Mouse (Mus musculus) stomach, embryonic 16.5 days (tissue): ENCODE measurements at regions not wholly inside any gene's neighbourhood (a gene's known extent, or its start where the extent isn't known, plus 50 kb on each side); places are given as distances from the start of the nearest gene placed in this dataset.

Experiments used
- ATAC-seq: fragments of 200-750 bp; cut with Nextera tagmentation; 2 replicates; pipeline ENCODE4 v1.8.0; 2017; ENCODE audit warnings: moderate number of reproducible peaks, moderate TSS enrichment; ENCODE audit not compliant: insufficient read depth, low FRiP score
- H3K27ac ChIP-seq: fragments of 300-500 bp; sonication (generic); 2 replicates; pipeline ENCODE4 v1.5.1; 2014; ENCODE audit warnings: low read length
- H3K27me3 ChIP-seq: fragments of 300-500 bp; sonication (generic); 2 replicates; pipeline ENCODE4 v1.6.1; 2014; ENCODE audit warnings: low read length, control low read depth, mixed read lengths; ENCODE audit not compliant: control insufficient read depth, insufficient read depth
- H3K36me3 ChIP-seq: fragments of 300-500 bp; sonication (generic); 2 replicates; pipeline ENCODE4 v1.6.1; 2014; ENCODE audit warnings: low read length; ENCODE audit not compliant: control insufficient read depth, insufficient read depth
- H3K4me1 ChIP-seq: fragments of 300-500 bp; sonication (generic); 2 replicates; pipeline ENCODE4 v1.6.1; 2014; ENCODE audit warnings: low read length, control low read depth, mixed read lengths; ENCODE audit not compliant: control insufficient read depth, insufficient read depth
- H3K4me2 ChIP-seq: fragments of 300-500 bp; sonication (generic); 2 replicates; pipeline ENCODE4 v1.6.1; 2014; ENCODE audit warnings: low read depth, low read length, mixed read lengths
- H3K4me3 ChIP-seq: fragments of 300-500 bp; sonication (generic); replicated peaks from 2 replicates; pipeline ENCODE4 v1.5.1; 2014; ENCODE audit warnings: mild to moderate bottlenecking, low read length
- H3K9ac ChIP-seq: fragments of 300-500 bp; sonication (generic); 2 replicates; pipeline ENCODE4 v1.6.1; 2014; ENCODE audit warnings: low read length
- H3K9me3 ChIP-seq: fragments of 300-500 bp; sonication (generic); replicated peaks from 2 replicates; pipeline ENCODE4 v1.6.1; 2016; ENCODE audit warnings: low read length, control low read depth; ENCODE audit not compliant: control insufficient read depth
- WGBS: fragments of 180-500 bp; shearing (Covaris S2); extraction: QIAGEN DNeasy Blood & Tissue Kit; methylation state at CpG from one replicate; pipeline ENCODE4 v1.1.7; 2014; 5-methylcytosine and 5-hydroxymethylcytosine counted together

GRCm38 (mm10) chr17:51407046-51407445 is 227.9 kb upstream of the Tbc1d5 start:
- Histone ChIP-seq H3K27me3 (no peaks in the 10 kb centered on the region), H3K27ac (no peak overlapping the region), H3K4me1 (no peaks in the 10 kb centered on the region), H3K4me3 (no peak overlapping the region), H3K9me3 (no peaks in the 10 kb centered on the region), H3K4me2 (no peak overlapping the region), H3K36me3 (no peaks in the 10 kb centered on the region), H3K9ac (no peak overlapping the region)
- 75% methylated on average over 4 of the region's 4 CpGs for WGBS
- no peak for ATAC-seq

DNA sequence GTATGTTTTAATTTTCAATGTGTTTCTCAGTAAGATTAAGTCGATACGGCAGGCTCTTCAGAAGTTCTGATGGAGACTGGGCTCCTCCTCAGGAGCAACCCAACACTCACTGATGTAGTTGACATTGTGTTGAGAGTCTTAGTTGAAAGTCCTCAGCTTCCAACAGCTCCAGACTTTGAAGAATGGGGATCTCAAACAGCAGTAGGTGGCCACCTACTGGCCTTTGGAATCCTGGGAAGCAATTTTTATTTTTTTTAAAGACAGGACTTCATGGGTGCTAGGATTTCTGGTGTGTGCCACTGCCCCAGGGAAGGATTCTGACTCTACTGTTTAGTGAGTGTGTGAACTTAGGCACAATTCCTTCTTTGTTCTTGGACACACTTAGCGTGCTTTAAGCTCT is 225.9 kb upstream of the Tbc1d5 start:
- WGBS: 82% methylated on average over 3 of the region's 3 CpGs
- H3K4me1 ChIP-seq: no peaks in the 10 kb centered on the region

DNA sequence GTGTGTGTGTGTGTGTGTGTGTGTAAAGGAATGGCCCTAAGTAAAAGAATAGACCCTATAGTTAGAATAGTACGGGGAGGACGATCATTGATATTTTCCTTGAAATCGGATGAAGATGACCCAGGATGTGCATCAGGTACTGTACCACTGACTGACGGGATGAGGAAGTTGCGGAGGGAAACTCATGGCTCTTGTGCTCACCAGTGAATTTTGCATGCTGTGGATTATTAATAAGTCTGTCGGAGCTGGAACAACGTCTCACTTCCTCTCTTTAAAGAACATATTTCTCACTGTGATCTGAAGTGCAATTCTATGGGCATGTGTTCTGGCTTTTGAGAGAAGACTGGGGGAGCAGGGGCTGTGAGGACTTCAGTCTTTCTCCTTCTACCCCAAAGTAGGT is 218.8 kb upstream of the Tbc1d5 start:
- no peaks in the 10 kb centered on the region for H3K4me1 ChIP-seq
- no peaks in the 10 kb centered on the region for H3K36me3 ChIP-seq
- no peak overlapping the region for H3K4me2 ChIP-seq
- ATAC-seq: no peak
- no peak overlapping the region for H3K4me3 ChIP-seq
- no peak overlapping the region for H3K9ac ChIP-seq
- no peaks in the 10 kb centered on the region for H3K27me3 ChIP-seq
- no peaks in the 10 kb centered on the region for H3K9me3 ChIP-seq
- 68% methylated on average over 7 of the region's 7 CpGs for WGBS
- no peak overlapping the region for H3K27ac ChIP-seq

More for the DNA sequence above, 225.9 kb upstream of the Tbc1d5 start:
- Histone ChIP-seq H3K27ac (no peak overlapping the region), H3K4me2 (no peak overlapping the region), H3K27me3 (no peaks in the 10 kb centered on the region), H3K4me3 (no peak overlapping the region), H3K9me3 (no peaks in the 10 kb centered on the region), H3K36me3 (no peaks in the 10 kb centered on the region), H3K9ac (no peak overlapping the region)
- ATAC-seq: no peak

- WGBS: 80% methylated on average over 11 of the region's 11 CpGs
- Histone ChIP-seq H3K4me1 (no peaks in the 10 kb centered on the region), H3K27me3 (no peaks in the 10 kb centered on the region), H3K4me3 (no peak overlapping the region), H3K27ac (no peak overlapping the region), H3K4me2 (no peak overlapping the region), H3K36me3 (no peaks in the 10 kb centered on the region), H3K9ac (no peak overlapping the region), H3K9me3 (no peaks in the 10 kb centered on the region)
- no peak for ATAC-seq
Measured at GRCm38 (mm10) chr17:51393771-51394221, 214.6 kb upstream of the Tbc1d5 start.

DNA sequence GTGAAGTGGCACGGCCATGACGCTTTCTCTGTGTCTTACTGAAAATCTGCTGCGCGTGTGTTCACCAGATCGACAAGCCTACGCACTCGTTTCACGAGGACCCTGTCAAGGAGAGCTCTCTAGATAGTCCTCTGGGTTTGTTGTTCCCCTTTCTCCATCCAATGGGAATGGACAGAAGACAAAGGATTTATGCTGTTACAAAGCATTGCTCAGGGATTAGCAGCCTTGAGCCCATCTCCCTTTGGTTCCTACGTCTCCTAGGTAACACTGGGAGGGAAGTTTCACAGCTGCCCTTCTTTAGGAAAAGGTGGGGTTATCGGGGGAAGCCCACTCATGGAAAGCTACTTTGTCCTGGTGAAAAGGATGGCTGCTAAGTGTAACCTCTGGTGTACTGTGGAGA is 212.7 kb upstream of the Tbc1d5 start:
- H3K4me3 ChIP-seq: no peak overlapping the region
- ATAC-seq: no peak
- no peak overlapping the region for H3K4me2 ChIP-seq
- no peak overlapping the region for H3K9ac ChIP-seq
- H3K27me3 ChIP-seq: no peaks in the 10 kb centered on the region
- no peak overlapping the region for H3K27ac ChIP-seq
- H3K4me1 ChIP-seq: no peaks in the 10 kb centered on the region
- 90% methylated on average over 10 of the region's 10 CpGs for WGBS
- no peaks in the 10 kb centered on the region for H3K9me3 ChIP-seq
- H3K36me3 ChIP-seq: no peaks in the 10 kb centered on the region

- no peaks in the 10 kb centered on the region for H3K4me1 ChIP-seq
- ATAC-seq: no peak
- no peak overlapping the region for H3K27ac ChIP-seq
- H3K9ac ChIP-seq: no peak overlapping the region
- H3K9me3 ChIP-seq: no peaks in the 10 kb centered on the region
- H3K4me2 ChIP-seq: no peak overlapping the region
- 74% methylated on average over 6 of the region's 6 CpGs for WGBS
- no peaks in the 10 kb centered on the region for H3K27me3 ChIP-seq
- no peak overlapping the region for H3K4me3 ChIP-seq
- H3K36me3 ChIP-seq: no peaks in the 10 kb centered on the region
Measured at GRCm38 (mm10) chr17:51382552-51382951, 203.4 kb upstream of the Tbc1d5 start.

- no peak overlapping the region for H3K27ac ChIP-seq
- H3K9ac ChIP-seq: no peak overlapping the region
- H3K4me2 ChIP-seq: no peak overlapping the region
- H3K27me3 ChIP-seq: no peaks in the 10 kb centered on the region
- H3K36me3 ChIP-seq: no peaks in the 10 kb centered on the region
- 59% methylated on average over 7 of the region's 7 CpGs for WGBS
- no peaks in the 10 kb centered on the region for H3K4me1 ChIP-seq
- H3K4me3 ChIP-seq: no peak overlapping the region
- H3K9me3 ChIP-seq: no peaks in the 10 kb centered on the region
- ATAC-seq: no peak
Measured at GRCm38 (mm10) chr17:51371937-51372479, 192.9 kb upstream of the Tbc1d5 start.

DNA sequence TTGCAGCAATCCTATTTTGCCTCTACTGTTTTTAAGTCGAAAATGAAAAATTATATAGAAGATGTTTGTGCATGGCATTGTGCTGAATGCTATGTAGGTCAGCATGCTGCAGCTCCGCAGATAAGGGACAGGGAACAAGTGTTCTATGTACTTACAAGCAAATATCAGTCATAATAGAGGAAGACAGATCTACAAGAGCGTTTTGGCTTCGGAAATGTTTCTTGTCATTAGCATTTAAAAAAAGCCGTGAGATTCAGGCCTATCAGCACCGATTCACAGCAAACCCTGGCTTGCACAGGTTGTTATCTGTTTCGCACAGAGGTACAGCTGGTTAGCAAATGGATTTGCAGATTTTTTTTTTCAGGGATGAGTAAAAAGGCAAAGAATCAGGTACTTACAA is 191.8 kb upstream of the Tbc1d5 start:
- WGBS: 77% methylated on average over 7 of the region's 7 CpGs
- H3K4me2 ChIP-seq: no peak overlapping the region
- no peak for ATAC-seq

GRCm38 (mm10) chr17:51370085-51370484 is 190.9 kb upstream of the Tbc1d5 start:
- Histone ChIP-seq H3K4me2 (no peak overlapping the region), H3K27ac (no peak overlapping the region), H3K36me3 (no peaks in the 10 kb centered on the region), H3K4me1 (no peaks in the 10 kb centered on the region), H3K4me3 (no peak overlapping the region), H3K9ac (no peak overlapping the region), H3K9me3 (no peaks in the 10 kb centered on the region), H3K27me3 (no peaks in the 10 kb centered on the region)
- no peak for ATAC-seq
- 74% methylated on average over 9 of the region's 9 CpGs for WGBS

More for the DNA sequence above, 191.8 kb upstream of the Tbc1d5 start:
- H3K9me3 ChIP-seq: no peaks in the 10 kb centered on the region
- no peaks in the 10 kb centered on the region for H3K36me3 ChIP-seq
- H3K27me3 ChIP-seq: no peaks in the 10 kb centered on the region
- no peak overlapping the region for H3K27ac ChIP-seq
- H3K4me1 ChIP-seq: no peaks in the 10 kb centered on the region
- H3K9ac ChIP-seq: no peak overlapping the region
- no peak overlapping the region for H3K4me3 ChIP-seq

DNA sequence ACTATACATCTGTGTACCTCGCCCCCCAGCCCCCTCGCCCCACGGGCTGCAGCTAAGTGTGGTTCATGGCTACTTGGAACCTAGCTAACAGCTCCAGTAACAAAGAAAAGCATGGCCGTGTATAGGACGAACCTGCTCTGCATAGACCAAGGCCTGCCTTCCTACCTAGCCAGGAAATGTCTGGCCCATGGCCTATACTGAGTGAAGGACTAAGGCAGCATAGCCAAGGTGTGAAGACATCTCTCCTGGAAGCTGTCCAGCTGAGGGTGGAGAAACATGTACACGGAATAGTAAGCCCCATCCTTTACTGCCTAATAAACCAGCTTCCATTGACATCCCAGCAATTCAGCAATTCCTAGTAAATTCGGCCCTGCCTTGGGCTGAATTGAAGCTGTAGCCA is 183.6 kb upstream of the Tbc1d5 start:
- Histone ChIP-seq H3K9ac (no peak overlapping the region), H3K9me3 (no peaks in the 10 kb centered on the region), H3K36me3 (no peaks in the 10 kb centered on the region), H3K4me3 (no peak overlapping the region), H3K4me1 (no peaks in the 10 kb centered on the region), H3K27me3 (no peaks in the 10 kb centered on the region), H3K27ac (no peak overlapping the region), H3K4me2 (no peak overlapping the region)
- no peak for ATAC-seq
- WGBS: 87% methylated on average over 7 of the region's 7 CpGs
